Mouse (Mus musculus): ENCODE measurements around the gene Slc36a2.

GRCm38 (mm10) chr11:55134407-55134806 lies 50.5 kb downstream of the Slc36a2 start:
- TF ChIP-seq CTCF (IDR thresholded peaks at IDR 0.05; ENCODE audit: extremely low read depth, insufficient read depth, low read length) (no peak), POLR2A (IDR thresholded peaks at IDR 0.05; ENCODE audit: extremely low read depth, insufficient read depth, low read length) (no peak)
